Mouse (Mus musculus): Measurements from ENCODE around the gene Pik3c2b.
"Not testable (repeated sequence)": the region's sequence is repeated elsewhere in the genome, so short reads cannot be mapped to it uniquely, and the experiment has no call there.

The Pik3c2b gene

GRCm38 (mm10) chr1:133045011-133045860 is at the start of gene Pik3c2b:
Pik3c2b (plus strand) TSS chr1:133045667.
- DNase-seq (ENCODE audit: low spot score in 2 of 2): no peak

DNA sequence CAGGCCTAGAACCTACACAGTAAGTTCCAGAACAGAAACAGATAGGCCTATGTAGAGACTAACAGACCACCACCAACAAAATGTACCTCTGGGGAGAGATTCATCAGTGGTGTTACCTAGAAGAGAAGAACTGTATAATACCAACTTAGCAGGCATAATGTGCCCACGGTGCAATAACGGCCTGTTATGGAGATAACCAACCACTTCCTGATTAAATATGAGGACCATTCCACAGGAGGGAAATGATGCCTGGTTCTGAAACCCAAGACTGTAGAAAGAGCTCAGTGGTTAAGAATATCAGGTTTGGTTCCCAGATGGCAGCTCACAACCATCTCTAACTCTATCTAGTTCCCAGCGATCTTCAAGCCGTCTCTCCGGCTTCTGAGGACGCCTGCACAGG is 45.1 kb upstream of the Pik3c2b start:
- no peak for DNase-seq (ENCODE audit: low spot score in 2 of 2)

DNA sequence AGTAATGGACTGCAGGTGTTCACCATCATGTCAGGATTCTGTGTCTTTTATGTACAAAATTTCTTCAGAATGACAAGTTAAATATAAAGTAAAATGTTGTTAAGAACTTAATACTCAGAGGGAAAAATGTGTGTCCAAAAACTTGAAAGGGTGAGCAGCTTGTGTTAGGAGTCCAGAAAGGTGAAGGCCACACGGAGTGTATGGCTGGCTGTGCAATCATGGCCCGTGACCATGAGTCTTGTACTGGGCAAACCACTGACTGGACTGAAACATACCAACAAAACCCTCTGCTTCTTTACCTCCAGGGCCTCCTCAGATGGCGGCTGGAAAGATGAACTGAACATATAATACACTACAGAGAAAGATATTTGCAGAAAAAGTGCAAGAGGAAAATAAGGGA is 38.9 kb upstream of the Pik3c2b start:
- DNase-seq (ENCODE audit: low spot score in 2 of 2): no peak

DNA sequence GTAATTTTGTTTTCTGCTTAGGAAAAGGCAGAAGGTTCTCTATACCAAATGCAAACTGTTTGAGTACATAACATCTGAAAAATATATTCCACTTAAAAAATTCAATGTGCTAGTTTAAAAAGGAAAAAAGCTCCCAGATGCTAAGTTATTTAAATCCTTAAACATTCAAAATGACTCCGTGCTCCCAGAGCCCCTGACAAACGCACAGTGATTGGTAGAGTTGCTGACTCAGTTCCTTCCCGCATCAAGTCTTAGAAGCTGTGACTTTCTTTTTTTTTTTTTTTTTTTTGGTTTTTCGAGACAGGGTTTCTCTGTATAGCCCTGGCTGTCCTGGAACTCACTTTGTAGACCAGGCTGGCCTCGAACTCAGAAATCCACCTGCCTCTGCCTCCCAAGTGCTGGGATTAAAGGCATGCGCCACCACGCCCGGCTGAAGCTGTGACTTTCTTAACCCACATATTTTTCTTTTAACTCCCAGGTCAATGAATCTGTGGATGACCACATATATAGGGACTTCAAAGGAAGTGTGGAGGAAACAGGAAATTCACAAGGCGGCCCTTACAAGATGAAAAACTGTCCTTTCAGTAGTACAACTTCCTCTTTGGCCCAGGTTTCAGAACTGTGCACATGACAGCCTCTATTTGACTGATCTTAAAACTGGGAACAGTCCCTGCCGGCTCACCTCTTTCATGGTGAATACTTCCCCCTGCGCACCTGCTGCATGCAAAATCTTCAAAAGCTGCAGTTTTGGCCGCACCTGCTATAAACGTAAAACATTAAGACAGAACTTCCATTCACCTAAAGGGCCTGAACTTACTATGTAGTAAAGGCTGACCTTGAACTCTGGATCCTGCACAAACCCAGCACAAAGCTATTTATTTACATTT is 33.3 kb upstream of the Pik3c2b start:
- DNase-seq (ENCODE audit: low spot score in 2 of 2): peak in 1 of 2 experiments; percentile 30

DNA sequence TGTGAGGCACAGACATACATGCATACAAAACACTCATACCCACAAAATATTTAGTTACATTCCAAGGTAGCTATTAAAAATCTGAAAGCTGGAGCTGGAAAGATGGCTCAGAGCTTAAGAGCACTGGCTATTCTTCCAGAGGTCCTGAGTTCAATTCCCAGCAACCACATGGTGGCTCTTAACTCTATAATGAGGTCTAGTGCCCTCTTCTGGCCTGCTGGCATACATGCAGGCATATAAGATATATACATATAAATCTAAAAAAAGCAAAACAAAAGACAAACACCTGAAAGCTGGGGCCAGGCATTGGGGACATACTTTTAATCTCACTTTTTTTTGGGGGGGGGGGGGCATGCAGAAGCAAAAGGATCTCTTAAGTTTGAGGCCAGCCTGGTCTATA is 32.1 kb upstream of the Pik3c2b start:
- no peak for DNase-seq (ENCODE audit: low spot score in 2 of 2)

- DNase-seq (ENCODE audit: low spot score in 2 of 2): no peak
Measured at GRCm38 (mm10) chr1:133014196-133014595, 31.3 kb upstream of the Pik3c2b start.

DNA sequence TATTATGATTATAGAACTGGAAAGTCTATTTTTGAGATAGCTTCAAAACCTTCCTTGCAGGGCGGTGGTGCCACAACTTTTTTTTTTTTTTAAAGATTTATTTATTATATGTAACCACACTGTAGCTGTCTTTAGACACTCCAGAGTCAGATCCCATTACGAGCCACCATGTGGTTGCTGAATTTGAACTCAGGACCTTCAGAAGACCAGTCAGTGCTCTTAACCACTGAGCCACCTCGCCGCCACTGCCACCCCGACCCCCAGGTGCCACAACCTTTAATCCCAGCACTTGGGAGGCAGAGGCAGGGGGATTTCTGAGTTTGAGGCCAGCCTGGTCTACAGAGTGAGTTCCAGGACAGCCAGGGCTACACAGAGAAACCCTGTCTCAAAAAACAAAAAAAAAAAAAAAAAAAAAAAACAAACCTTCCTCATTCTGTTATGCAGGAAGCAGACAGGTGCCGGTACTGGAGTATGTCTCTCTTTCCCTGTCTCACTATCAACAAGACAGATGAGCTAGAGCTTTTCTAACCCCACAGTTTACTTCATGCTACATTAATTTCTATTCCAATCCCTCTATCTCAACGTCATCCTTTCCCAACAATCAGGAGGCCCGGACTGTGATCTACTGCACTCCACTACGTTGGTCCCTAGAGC is 28.6 kb upstream of the Pik3c2b start:
- no peak for DNase-seq (ENCODE audit: low spot score in 2 of 2)

DNA sequence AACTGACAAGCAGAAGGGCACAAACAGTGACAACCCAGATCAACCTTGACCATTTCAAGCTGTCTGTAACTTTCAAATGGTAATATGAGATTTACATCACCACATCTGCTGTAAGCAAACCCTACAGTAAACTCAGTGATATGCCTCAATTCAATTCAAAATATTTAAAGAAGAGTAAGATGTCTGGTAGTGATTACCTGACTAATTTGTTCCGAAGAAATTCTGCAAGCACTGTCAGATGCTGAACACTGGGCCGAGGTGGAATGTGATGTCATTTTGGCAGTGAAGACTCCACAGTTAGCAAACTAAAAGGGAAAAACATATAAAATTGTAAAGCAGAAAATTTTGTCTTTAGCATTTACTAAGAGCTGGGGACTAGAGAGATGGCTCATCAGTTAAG is 26.9 kb upstream of the Pik3c2b start:
- DNase-seq (ENCODE audit: low spot score in 2 of 2): no peak

DNA sequence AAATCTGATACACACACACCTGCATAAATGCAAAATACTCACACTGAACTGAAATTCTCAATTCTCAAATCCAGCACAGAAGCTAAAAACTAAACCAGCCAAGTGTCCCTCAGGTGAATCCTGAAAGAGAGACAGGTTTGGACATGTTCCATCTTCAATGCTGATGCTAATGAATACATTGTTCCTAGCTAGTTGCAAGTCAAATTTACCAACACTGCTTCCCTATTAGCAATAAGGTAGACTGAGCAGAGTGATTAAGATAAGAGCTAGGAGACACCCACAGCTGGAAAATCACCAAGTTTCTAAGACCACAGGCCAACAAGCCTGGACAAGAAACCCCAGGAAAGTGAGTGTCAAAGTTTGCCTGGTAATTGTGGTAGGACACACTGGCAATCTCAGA is 26.2 kb upstream of the Pik3c2b start:
- DNase-seq (ENCODE audit: low spot score in 2 of 2): no peak

DNA sequence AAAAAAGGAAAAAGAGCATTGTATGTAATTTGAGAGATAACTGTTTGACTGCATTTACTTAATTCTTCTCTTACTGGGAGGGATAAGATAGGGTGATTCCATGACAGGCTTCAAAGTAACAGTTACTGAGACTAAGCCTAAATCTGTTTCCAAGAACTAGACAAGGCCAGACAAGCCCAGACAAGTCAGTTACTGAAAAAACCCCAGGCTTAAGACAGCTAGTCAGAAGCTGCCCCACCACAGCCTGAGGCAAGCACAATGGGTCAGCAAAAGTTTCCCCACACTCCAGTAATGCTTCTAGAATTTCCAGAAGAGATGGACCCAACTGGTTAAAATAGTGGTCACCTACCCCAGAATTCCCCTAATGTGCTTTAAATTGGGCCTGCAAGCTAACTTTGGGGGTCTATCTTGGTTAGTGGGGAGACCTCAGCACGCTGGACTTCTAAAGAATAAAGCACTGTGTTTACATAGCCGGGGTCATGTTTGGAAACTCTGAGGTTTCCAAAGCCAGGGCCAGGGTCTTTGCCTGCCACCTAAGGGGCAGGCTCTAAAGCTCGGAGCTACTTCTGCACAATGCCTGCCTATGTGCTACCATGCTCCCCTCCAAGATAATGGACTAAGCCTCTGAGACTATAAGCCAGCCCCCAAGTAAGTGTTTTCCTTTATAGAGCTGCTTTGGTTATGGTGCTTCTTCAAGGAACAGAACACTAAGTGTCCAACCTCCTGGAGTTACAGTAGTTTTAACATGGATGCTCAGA is 25.2 kb upstream of the Pik3c2b start:
- DNase-seq (ENCODE audit: low spot score in 2 of 2): no peak

DNA sequence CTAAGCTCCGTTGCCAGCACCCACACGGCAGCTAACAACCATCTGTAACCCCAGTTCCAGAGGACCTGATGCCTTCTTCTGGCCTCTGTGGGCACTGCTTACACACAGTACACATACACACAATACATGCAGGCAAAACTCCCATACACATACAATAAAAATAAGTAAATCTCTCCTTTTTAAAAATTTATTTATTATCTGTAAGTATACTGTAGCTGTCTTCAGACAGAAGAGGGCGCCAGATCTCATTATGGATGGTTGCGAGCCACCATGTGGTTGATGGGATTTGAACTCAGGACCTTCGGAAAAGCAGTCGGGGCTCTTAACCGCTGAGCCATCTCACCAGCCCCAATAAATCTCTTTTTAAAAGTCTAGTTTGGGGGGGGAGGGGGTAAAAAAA is 24.1 kb upstream of the Pik3c2b start:
- no peak for DNase-seq (ENCODE audit: low spot score in 2 of 2)

GRCm38 (mm10) chr1:133021971-133022370 is 23.5 kb upstream of the Pik3c2b start:
- not testable (repeated sequence) for DNase-seq (ENCODE audit: low spot score in 2 of 2)

DNA sequence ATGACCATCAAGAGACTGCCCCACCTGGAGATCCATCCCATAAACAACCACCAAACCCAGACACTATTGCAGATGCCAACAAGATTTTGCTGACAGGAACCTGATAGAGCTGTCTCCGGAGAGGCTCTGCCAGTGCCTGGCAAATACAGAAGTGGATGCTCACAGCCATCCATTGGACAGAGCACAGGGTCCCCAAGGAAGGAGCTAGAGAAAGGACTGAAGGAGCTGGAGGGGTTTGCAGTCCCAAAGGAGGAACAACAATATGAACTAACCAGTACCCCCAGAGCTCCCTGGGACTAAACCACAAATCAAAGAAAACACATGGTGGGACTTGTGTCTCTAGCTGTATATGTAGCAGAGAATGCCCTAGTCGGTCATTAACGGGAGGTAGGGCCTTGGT is 21.7 kb upstream of the Pik3c2b start:
- DNase-seq (ENCODE audit: low spot score in 2 of 2): not testable (repeated sequence)

DNA sequence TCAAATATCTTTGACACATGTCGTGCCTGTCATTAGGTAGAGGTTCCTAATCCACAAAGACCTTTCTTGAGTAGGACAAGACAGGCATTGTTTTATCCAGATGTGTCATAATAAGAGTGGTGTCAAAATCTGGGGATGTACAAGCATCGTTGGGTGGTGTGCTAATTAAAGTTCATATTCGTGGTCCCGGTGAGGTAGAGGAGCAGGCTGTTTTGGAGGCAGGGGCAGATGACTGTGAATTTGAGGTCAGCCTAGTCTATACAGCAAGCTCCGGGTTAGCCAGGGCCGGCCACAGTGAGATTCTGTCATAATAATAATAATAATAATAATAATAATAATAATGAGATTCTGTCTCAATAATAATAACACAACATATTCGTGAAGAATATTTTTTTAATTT is 21.0 kb upstream of the Pik3c2b start:
- DNase-seq (ENCODE audit: low spot score in 2 of 2): no peak

DNA sequence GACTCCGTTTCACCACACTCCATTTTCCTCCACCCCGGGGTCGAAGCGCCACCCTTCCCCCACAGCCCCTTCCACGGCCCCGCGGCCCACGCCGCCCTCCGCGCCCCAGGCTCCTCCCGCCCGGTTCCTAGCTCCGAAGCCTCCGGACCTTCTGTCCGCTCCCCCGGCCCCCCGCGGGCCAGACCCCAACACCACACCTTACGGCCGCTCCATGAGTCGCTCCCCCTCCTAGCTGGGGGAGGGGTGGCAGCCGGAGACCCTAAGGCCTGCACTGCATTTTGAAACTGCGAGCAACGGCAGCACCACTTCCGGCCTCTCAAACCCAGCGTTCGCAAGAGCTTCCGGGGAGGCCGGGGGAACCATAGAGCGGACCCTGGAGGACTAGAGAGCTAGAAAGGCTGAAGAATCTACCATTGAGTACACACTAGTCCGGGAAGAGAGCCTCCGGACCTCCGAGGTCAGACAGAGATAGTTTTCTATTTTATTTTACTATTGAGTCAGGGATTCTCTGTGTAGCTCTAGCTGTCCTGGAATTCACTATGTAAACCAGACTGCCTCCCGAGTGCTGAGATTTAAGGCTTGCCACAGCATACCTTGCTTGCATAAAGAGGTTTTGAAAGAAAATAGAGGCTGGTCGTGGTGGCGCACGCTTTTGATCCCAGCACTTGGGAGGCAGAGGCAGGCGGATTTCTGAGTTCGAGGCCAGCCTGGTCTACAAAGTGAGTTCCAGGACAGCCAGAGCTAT is 20.2 kb upstream of the Pik3c2b start:
- DNase-seq (ENCODE audit: low spot score in 2 of 2): peak; percentile 89 to 92

GRCm38 (mm10) chr1:133025796-133026190 is 19.7 kb upstream of the Pik3c2b start:
- not testable (repeated sequence) for DNase-seq (ENCODE audit: low spot score in 2 of 2)

GRCm38 (mm10) chr1:133027126-133027525 is 18.3 kb upstream of the Pik3c2b start:
- no peak for DNase-seq (ENCODE audit: low spot score in 2 of 2)

- DNase-seq (ENCODE audit: low spot score in 2 of 2): no peak
Measured at GRCm38 (mm10) chr1:133027980-133028379, 17.5 kb upstream of the Pik3c2b start.

- no peak for DNase-seq (ENCODE audit: low spot score in 2 of 2)
Measured at GRCm38 (mm10) chr1:133029744-133030143, 15.7 kb upstream of the Pik3c2b start.

- no peak for DNase-seq (ENCODE audit: low spot score in 2 of 2)
Measured at GRCm38 (mm10) chr1:133030461-133030860, 15.0 kb upstream of the Pik3c2b start, which contains the start of gene Mdm4. Mdm4 (minus strand) TSS chr1:133030561.

DNA sequence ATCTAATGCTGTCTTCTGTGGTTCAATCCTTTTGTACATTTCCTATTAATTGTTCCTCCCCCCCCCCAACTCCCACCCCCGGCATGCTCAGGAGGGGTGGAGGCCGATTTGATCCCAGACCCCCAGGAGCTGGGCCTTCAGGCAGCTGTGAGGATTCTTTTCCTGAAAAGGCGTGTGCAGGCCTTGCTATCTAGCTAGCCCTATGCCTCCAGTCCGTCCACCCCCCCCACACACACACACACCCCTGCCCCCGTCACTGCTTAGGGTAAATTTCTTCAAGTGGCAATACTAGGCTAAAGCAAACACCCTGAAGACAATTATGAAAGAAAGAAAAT is 12.5 kb upstream of the Pik3c2b start:
- no peak for DNase-seq (ENCODE audit: low spot score in 2 of 2)
